Mouse (Mus musculus) kidney, adult 2 months (tissue): ENCODE results near the gene Gpr119. TPM values are rescaled to one million over a fixed set of nuclear protein-coding genes. Genes with fewer than 3 reads are reported as not detected.

ENCODE experiments used
- DNase-seq: peaks from one replicate; pipeline ENCODE4 v3.0.0; 2021
- H3K27ac ChIP-seq: fragments of 200-500 bp; 2 replicates; pipeline ENCODE4 v1.5.1; 2012; ENCODE audit warnings: low read depth, low read length, control low read depth, inconsistent platforms; ENCODE audit not compliant: insufficient read depth
- H3K27me3 ChIP-seq: fragments of 200-500 bp; replicated peaks from 2 replicates; pipeline ENCODE4 v1.6.1; 2012; ENCODE audit warnings: mild to moderate bottlenecking, moderate library complexity, low read length, inconsistent platforms; ENCODE audit not compliant: control insufficient read depth, insufficient read depth
- H3K36me3 ChIP-seq: fragments of 200-500 bp; 2 replicates; pipeline ENCODE4 v1.6.1; 2012; ENCODE audit warnings: mild to moderate bottlenecking, moderate library complexity, low read length, inconsistent platforms; ENCODE audit not compliant: control insufficient read depth, insufficient read depth
- H3K4me1 ChIP-seq: fragments of 200-500 bp; 2 replicates; pipeline ENCODE4 v1.6.1; 2011; ENCODE audit warnings: low read length; ENCODE audit not compliant: control insufficient read depth, insufficient read depth
- H3K4me3 ChIP-seq: fragments of 200-500 bp; 2 replicates; pipeline ENCODE4 v1.5.1; 2011; ENCODE audit warnings: mild to moderate bottlenecking, low read depth, low read length, control low read depth; ENCODE audit not compliant: insufficient read depth
- CTCF ChIP-seq: fragments of 200-500 bp; conservative IDR thresholded peaks from 2 replicates; pipeline ENCODE4 v1.5.1; 2011; ENCODE audit warnings: low read depth, mild to moderate bottlenecking, control low read depth, low read length, moderate library complexity, mixed read lengths; ENCODE audit not compliant: insufficient read depth, insufficient read length
- POLR2A ChIP-seq: fragments of 200-500 bp; IDR thresholded peaks from one replicate; pipeline ENCODE4 v1.6.1; 2011; ENCODE audit warnings: low read depth, low read length, control low read depth
- WGBS: fragments of 180-500 bp; shearing (Covaris S2); methylation state at CpG from one replicate; pipeline ENCODE4 v1.1.7; 2018; 5-methylcytosine and 5-hydroxymethylcytosine counted together
- polyA plus RNA-seq: library from polyadenylated mRNA; depleted of rRNA; stranded (reverse); fragments of >200 nt; gene quantifications from 2 replicates; pipeline ENCODE4 v1.2.3, GENCODE M21; 2012; rRNA removed

Gene Gpr119
- polyA plus RNA-seq, 1 experiment: not detected

DNA sequence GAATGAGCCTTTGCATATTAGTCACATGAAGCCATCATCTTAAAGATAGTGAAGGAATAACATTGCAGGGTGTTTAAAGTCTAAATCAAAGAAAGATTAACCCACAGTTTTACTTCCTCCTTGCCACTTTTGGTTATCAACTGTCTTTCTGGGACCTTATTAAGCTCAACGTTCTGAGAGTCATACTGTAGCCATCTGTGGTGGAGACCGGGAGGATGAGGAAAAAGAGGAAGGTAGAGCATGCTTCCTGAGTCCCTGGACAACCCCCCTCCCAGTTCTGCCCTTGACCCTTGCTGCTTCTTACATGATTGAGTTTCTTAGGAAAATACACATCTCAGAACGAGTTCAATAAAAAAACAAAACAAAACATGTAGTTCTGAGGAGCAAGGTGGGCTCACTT, 2.6 kb downstream of the Gpr119 start:
- Histone ChIP-seq H3K27me3 (no peaks in the 10 kb centered on the region), H3K4me3 (no peak overlapping the region), H3K4me1 (no peaks in the 10 kb centered on the region), H3K36me3 (no peaks in the 10 kb centered on the region), H3K27ac (no peak overlapping the region)
- DNase-seq: no peak
- 23% methylated on average over 3 of the region's 3 CpGs for WGBS
- TF ChIP-seq POLR2A: no peak
- no peak for TF ChIP-seq CTCF

- Histone ChIP-seq H3K4me3 (no peak overlapping the region), H3K36me3 (no peaks in the 10 kb centered on the region), H3K27me3 (no peaks in the 10 kb centered on the region), H3K27ac (no peak overlapping the region), H3K4me1 (no peaks in the 10 kb centered on the region)
- TF ChIP-seq CTCF (no peak), POLR2A (no peak)
- no peak for DNase-seq
- WGBS: 80% methylated on average over 3 of the region's 3 CpGs
Measured at GRCm38 (mm10) chrX:48669588-48669987, 4.7 kb downstream of the Gpr119 start.

DNA sequence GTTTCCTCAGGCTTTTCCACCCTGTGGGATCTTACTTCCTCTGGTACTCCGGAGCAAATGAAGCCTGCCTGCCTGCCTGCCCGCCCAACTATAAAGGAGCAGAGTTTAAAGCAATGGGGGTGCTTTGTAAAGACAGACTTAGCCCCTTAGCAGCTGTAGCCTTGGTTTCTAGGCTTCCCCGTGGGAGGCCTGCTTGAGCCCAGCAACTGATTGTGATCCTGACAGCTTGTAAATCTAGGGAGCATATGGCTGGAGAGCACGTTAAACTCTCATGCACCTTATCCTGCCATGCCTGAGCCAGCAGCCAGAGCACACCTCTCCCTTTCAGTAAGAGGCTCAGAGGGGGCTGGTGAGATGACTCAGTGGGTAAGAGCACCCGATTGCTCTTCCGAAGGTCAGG, 7.5 kb downstream of the Gpr119 start:
- no peak overlapping the region for H3K27ac ChIP-seq
- DNase-seq: no peak
- no peaks in the 10 kb centered on the region for H3K4me1 ChIP-seq
- no peaks in the 10 kb centered on the region for H3K27me3 ChIP-seq
- TF ChIP-seq CTCF (no peak), POLR2A (no peak)
- no peak overlapping the region for H3K4me3 ChIP-seq
- H3K36me3 ChIP-seq: no peaks in the 10 kb centered on the region
- 27% methylated on average over 6 of the region's 6 CpGs for WGBS

DNA sequence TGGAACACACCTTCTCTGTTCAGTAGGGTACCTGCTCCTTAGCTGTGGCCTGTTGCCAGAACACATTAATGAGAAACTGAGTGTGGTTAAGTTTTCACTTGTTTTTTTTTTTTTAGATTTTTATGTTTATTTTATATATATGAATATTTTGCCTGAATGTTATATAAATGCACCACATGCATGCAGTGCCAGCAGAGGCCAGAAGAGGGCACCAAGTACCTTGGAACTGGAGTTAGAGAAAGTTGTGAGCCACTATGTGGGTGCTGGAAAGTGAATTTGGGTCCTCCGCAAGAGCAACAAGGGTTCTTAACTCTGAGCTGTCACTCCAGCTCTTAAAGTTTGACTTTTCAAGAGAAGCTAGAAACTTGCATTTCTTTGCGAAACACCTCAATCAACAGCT, 30.2 kb downstream of the Gpr119 start:
- no peaks in the 10 kb centered on the region for H3K4me1 ChIP-seq
- H3K4me3 ChIP-seq: no peak overlapping the region
- no peaks in the 10 kb centered on the region for H3K36me3 ChIP-seq
- TF ChIP-seq POLR2A: no peak
- TF ChIP-seq CTCF: peak; percentile 51
- DNase-seq: peak; percentile 24
- 94% methylated on average over 2 of the region's 2 CpGs for WGBS
- no peak overlapping the region for H3K27ac ChIP-seq
- no peaks in the 10 kb centered on the region for H3K27me3 ChIP-seq

DNA sequence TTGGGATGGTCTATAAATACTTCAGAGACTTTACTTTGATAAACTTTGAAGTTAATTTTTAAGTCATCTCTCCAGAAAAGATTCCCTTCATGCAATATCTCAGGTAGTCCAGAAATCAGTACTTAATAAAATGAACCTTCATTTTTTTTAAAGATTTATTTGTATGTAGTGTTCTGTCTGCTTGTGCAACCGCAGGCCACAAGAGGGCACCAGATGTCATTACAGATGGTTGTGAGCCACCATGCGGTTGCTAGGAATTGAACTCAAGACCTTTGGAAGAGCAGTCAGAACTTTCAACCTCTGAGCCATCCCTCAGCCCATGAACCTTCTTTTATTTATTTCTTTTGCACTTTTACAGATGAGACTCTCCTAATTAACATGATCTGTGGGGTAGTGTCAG, 37.2 kb downstream of the Gpr119 start:
- WGBS: 60% methylated on average over 2 of the region's 2 CpGs
- Histone ChIP-seq H3K27ac (no peak overlapping the region), H3K36me3 (no peaks in the 10 kb centered on the region), H3K4me3 (no peak overlapping the region), H3K4me1 (no peaks in the 10 kb centered on the region), H3K27me3 (no peaks in the 10 kb centered on the region)
- TF ChIP-seq CTCF (peak; percentile 19; the same call in 1 of the 2 replicates), POLR2A (no peak)
- no peak for DNase-seq

DNA sequence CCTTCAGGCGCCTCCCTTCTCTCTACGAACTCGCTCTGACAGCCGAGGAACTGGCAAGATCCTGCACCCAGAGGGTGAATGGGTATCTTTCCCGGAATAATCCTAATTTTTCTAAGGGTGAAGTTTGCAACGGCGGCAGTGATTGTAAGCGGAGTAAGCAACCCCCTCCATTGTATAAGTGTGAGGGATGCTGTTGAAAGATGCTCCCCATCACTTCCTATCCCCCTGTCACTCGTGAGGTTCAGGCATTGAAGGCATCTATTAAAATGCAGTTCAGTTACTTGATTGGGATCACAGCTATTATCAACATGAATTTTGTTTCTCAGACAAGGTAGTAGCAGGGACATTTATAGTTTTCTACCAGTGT, 50.2 kb downstream of the Gpr119 start:
- 3% methylated on average over 9 of the region's 9 CpGs for whole genome bisulfite sequencing
- no peaks in the 10 kb centered on the region for H3K4me1 ChIP-seq
- no peaks in the 10 kb centered on the region for H3K27me3 ChIP-seq
- peak overlapping the region; percentile 90 for H3K4me3 ChIP-seq
- no peak overlapping the region for H3K27ac ChIP-seq
- no peaks in the 10 kb centered on the region for H3K36me3 ChIP-seq
- TF ChIP-seq CTCF (no peak), POLR2A (no peak)
- no peak for DNase-seq

DNA sequence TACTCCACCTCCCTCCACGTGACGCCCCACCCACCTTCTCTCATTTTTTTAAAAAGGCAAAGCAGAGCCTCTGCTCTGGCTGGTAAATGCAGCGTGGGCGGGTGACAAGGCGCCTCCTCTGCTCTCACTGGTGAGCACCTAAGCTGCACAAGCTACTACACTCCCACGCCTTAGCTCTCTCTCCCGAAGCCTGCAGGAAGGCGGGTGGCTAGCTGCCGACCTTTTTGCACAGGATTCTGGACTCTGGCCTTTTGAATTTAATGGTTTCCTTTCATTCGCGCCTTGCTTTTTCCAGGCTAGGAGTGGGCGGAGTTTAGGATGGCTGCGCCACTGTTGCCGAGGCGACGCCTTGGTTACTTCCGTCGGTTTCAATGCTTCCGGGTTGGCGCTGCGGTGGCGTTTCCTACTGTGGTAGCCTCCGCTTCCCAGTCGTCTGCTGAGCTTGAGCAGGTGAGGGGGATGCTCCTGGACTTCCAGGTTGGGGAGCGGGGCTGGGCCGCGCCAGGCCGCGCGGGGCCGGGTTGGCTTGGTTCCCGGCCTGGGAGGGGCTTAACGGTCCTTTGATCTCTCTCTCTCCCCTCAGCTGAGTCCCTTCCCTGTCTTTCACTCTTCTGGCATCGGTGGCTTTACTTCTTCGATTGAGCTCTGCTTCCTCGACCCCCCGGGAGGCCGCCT, 50.8 kb downstream of the Gpr119 start, which contains the start of gene Slc25a14:
TSS of gene Slc25a14 (plus strand) at position 35 of the 675 bp plus-strand sequence.
- Histone ChIP-seq H3K4me3 (peak within 1 kb of the TSS; percentile 90), H3K36me3 (no peaks in the 10 kb centered on the region), H3K27me3 (no peaks in the 10 kb centered on the region), H3K27ac (peak within 1 kb of the TSS; percentile 39; the same call in 1 of the 2 replicates), H3K4me1 (no peaks in the 10 kb centered on the region)
- TF ChIP-seq CTCF: no peak
- TF ChIP-seq POLR2A: no peak
- WGBS: 2% methylated on average over 38 of the region's 38 CpGs
- peak; percentile 90 for DNase-seq

DNA sequence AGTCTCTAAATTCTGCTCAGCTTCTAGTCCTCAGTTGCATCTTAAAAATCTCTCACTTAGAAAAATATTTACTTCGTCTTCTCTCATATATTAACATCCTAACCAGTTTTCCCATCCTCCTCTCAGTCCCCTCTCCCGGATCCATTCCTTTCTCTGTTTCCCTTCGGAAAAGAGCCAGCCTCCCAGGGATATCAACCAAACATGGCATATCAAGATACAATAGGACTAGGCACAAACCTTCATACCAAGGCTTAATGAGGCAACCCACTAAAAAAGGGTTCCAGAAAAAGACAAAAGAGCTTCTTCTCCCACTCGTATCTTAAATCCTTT, 51.3 kb downstream of the Gpr119 start:
- 2% methylated on average over 4 of the region's 4 CpGs for WGBS
- no peaks in the 10 kb centered on the region for H3K27me3 ChIP-seq
- no peaks in the 10 kb centered on the region for H3K36me3 ChIP-seq
- no peaks in the 10 kb centered on the region for H3K4me1 ChIP-seq
- peak overlapping the region; percentile 39; the same call in 1 of the 2 replicates for H3K27ac ChIP-seq
- H3K4me3 ChIP-seq: peak overlapping the region; percentile 90
- DNase-seq: no peak
- TF ChIP-seq POLR2A: no peak
- TF ChIP-seq CTCF: no peak

Other genes starting within 250 kb of the Gpr119 start
- gene Elf4, start 211.3 kb downstream of the Gpr119 start, polyA plus RNA-seq: 3.6 and 5.3 TPM in 2 replicates
- gene Aifm1, start 160.9 kb downstream of the Gpr119 start, polyA plus RNA-seq: 49.5 and 69.9 TPM in 2 replicates
- gene Rab33a, start 155.2 kb downstream of the Gpr119 start, polyA plus RNA-seq: 0.19 and 0.43 TPM in 2 replicates
- 2.0 and 2.5 TPM in 2 replicates for gene Zfp280c, start 80.0 kb downstream of the Gpr119 start, polyA plus RNA-seq
- gene Slc25a14, start 51.1 kb downstream of the Gpr119 start, polyA plus RNA-seq: 3.9 and 5.0 TPM in 2 replicates
- gene Rbmx2, start 20.5 kb upstream of the Gpr119 start, polyA plus RNA-seq: 0.95 and 1.3 TPM in 2 replicates
- gene Gm595, start 203.2 kb upstream of the Gpr119 start, polyA plus RNA-seq: not detected in 2 replicates